Mouse (Mus musculus) bone marrow, adult 2 months (tissue): ENCODE measurements around the gene Il1b.

ENCODE experiments used
- CTCF ChIP-seq: fragments of 200-500 bp; IDR thresholded peaks from 2 replicates; pipeline ENCODE4 v1.5.1; 2011; ENCODE audit warnings: low read length, control low read depth; ENCODE audit not compliant: control insufficient read depth, insufficient read depth
- POLR2A ChIP-seq: fragments of 200-500 bp; IDR thresholded peaks from 2 replicates; pipeline ENCODE4 v1.6.1; 2011; ENCODE audit warnings: low read depth, mild to moderate bottlenecking, control low read depth, low read length, borderline replicate concordance; ENCODE audit not compliant: control insufficient read depth

DNA sequence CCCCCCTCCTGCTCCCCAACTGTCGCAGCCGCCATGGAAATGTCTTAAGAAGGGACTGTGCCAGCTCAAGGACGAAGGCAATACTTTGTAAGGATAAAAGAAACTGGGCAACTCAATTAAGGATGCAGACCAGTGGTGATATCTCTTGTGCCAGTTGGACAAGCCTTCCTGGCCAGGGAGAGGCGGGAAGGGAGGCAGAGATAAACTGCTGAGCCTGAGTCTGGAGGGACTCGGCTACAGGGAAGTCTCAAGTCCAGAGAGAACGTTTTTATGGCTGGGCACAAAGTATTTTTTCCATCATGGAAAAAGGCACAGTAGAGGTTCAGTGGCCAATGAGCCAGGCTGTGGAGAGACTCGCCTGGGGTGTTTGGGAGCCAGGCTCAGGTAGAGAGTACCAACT lies 40.9 kb downstream of the Il1b start:
- no peak for TF ChIP-seq CTCF
- no peak for TF ChIP-seq POLR2A
